Mouse (Mus musculus) G1E (cell line): Measurements from ENCODE around the gene Rps6ka5. TPM values are rescaled to one million over a fixed set of nuclear protein-coding genes. Genes with fewer than 3 reads are reported as not detected.

ENCODE experiments used
- ATAC-seq: 2 replicates; pipeline ENCODE4 v1.8.0; 2016; ENCODE audit warnings: mild to moderate bottlenecking; ENCODE audit not compliant: insufficient number of reproducible peaks, poor library complexity, low FRiP score, severe bottlenecking; ENCODE audit errors: extremely low read depth
- DNase-seq: peaks from one replicate; pipeline ENCODE4 v3.0.0; 2012; ENCODE audit warnings: low spot score
- H3K27me3 ChIP-seq: 2 replicates; pipeline ENCODE4 v1.6.1; 2012; ENCODE audit warnings: mild to moderate bottlenecking, low read length, inconsistent platforms; ENCODE audit not compliant: insufficient read depth
- H3K36me3 ChIP-seq: replicated peaks from 2 replicates; pipeline ENCODE3; 2012; ENCODE audit warnings: mild to moderate bottlenecking, inconsistent platforms
- H3K4me1 ChIP-seq: 2 replicates; pipeline ENCODE4 v1.6.1; 2012; ENCODE audit warnings: low read depth, low read length, inconsistent platforms, mixed read lengths; ENCODE audit not compliant: insufficient read depth
- H3K4me3 ChIP-seq: 2 replicates; pipeline ENCODE4 v1.5.1; 2012; ENCODE audit warnings: low read depth, mild to moderate bottlenecking, inconsistent platforms, low read length, moderate library complexity, mixed read lengths
- H3K9me3 ChIP-seq: replicated peaks from 2 replicates; pipeline ENCODE4 v1.6.1; 2012; ENCODE audit warnings: inconsistent platforms
- CTCF ChIP-seq: IDR thresholded peaks from 2 replicates; pipeline ENCODE4 v1.5.1; 2012; ENCODE audit warnings: low read depth, low read length, inconsistent platforms, mixed read lengths
- GATA1 ChIP-seq: IDR thresholded peaks from 2 replicates; pipeline ENCODE4 v1.6.1; 2012; ENCODE audit warnings: borderline replicate concordance, low read length, inconsistent platforms, mixed read lengths
- GATA2 ChIP-seq: IDR thresholded peaks from 2 replicates; pipeline ENCODE4 v1.6.1; 2012; ENCODE audit warnings: low read depth, low read length, inconsistent platforms, borderline replicate concordance
- POLR2AphosphoS5 ChIP-seq: IDR thresholded peaks from 2 replicates; pipeline ENCODE4 v1.6.1; 2012; ENCODE audit warnings: low read depth, low read length, inconsistent platforms; ENCODE audit not compliant: insufficient replicate concordance
- TAL1 ChIP-seq: conservative IDR thresholded peaks from 2 replicates; pipeline ENCODE4 v1.6.1; 2012; ENCODE audit warnings: low read depth, low read length, inconsistent platforms, mixed read lengths
- polyA plus RNA-seq: library from polyadenylated mRNA; stranded (reverse); fragments of >175 nt; gene quantifications from 2 replicates; pipeline ENCODE4 v1.2.3, GENCODE M21; 2012
- total RNA-seq, 2 experiments: library from RNA; stranded (forward) in 1 of 2; stranded (reverse) in 1 of 2; fragments of 200-1000 nt in 1 of 2; fragments of >200 nt in 1 of 2; fragmentation: Nextera tagmentation in 1 of 2; gene quantifications; 2 replicates each; pipeline ENCODE4 v1.2.3; 2014 to 2017

Gene Rps6ka5
- total and polyA plus RNA-seq, 3 experiments = 12.6 to 52.2 (median 41.5) TPM

DNA sequence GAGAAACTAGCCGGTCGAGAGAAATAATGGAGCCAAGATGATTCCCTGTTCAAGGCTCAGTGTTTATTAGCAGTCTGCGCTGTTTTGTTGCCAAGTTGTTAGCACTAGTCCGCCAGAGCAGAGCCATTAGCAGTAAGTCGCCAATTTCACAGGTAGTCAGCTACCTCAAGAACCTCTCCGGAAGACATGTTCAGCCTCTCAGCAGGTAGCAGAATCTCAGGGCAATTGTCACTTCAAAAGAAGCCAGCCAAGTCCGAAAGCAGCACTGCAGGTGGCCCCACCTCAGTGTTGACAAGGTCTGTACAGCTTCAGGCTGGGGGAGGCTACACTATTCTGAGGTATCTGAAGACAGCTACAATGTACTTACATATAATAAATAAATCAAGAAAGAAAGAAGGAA lies 1.1 kb upstream of the Rps6ka5 start:
- Histone ChIP-seq H3K36me3 (no peaks in the 10 kb centered on the region), H3K9me3 (peaks cover 2% of the 10 kb centered on the region), H3K27me3 (no peaks in the 10 kb centered on the region), H3K4me3 (no peak overlapping the region), H3K4me1 (peaks cover 56% of the 10 kb centered on the region)
- no peak for ATAC-seq
- TF ChIP-seq GATA2 (no peak), POLR2AphosphoS5 (no peak), TAL1 (no peak), GATA1 (no peak), CTCF (no peak)
- DNase-seq = no peak

DNA sequence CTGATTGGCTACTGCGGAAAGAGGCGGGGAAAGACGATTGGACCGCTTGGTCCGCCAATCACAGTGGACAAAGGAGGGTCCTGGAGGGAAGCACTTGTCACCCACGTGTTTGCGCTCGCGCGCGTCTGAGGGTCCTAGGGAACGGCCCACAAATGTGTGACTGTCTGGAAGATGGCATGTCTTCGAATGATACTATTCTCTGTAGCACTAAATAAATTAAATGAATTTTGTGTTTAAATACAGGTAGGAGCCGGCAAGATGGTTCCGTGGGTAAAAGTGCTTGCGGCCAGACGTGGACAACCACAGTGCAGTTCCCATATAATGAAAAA lies 1.4 kb downstream of the Rps6ka5 start:
- peaks cover 2% of the 10 kb centered on the region for H3K9me3 ChIP-seq
- peak overlapping the region; percentile 86 for H3K4me3 ChIP-seq
- H3K36me3 ChIP-seq = peaks cover 12% of the 10 kb centered on the region
- H3K27me3 ChIP-seq = no peaks in the 10 kb centered on the region
- H3K4me1 ChIP-seq = peaks cover 66% of the 10 kb centered on the region
- TF ChIP-seq TAL1 (no peak), CTCF (no peak), GATA1 (no peak), POLR2AphosphoS5 (no peak), GATA2 (no peak)
- ATAC-seq = no peak
- DNase-seq = no peak

GRCm38 (mm10) chr12:100724606-100725457 lies 2.0 kb downstream of the Rps6ka5 start:
- peaks cover 65% of the 10 kb centered on the region for H3K4me1 ChIP-seq
- no peaks in the 10 kb centered on the region for H3K27me3 ChIP-seq
- peak; percentile 99 for DNase-seq
- ATAC-seq = peak; percentile 82
- H3K36me3 ChIP-seq = peaks cover 12% of the 10 kb centered on the region
- H3K9me3 ChIP-seq = peaks cover 2% of the 10 kb centered on the region
- TF ChIP-seq TAL1 = no peak
- no peak for TF ChIP-seq POLR2AphosphoS5
- TF ChIP-seq CTCF = no peak
- no peak for TF ChIP-seq GATA2
- TF ChIP-seq GATA1 = no peak
- H3K4me3 ChIP-seq = peak overlapping the region; percentile 86

GRCm38 (mm10) chr12:100724182-100724581 lies 2.6 kb downstream of the Rps6ka5 start:
- ATAC-seq = no peak
- peaks cover 12% of the 10 kb centered on the region for H3K36me3 ChIP-seq
- peaks cover 2% of the 10 kb centered on the region for H3K9me3 ChIP-seq
- H3K4me3 ChIP-seq = peak overlapping the region; percentile 86
- TF ChIP-seq CTCF (no peak), GATA2 (no peak), TAL1 (no peak), GATA1 (no peak), POLR2AphosphoS5 (no peak)
- no peaks in the 10 kb centered on the region for H3K27me3 ChIP-seq
- DNase-seq = no peak
- H3K4me1 ChIP-seq = peaks cover 63% of the 10 kb centered on the region

- DNase-seq = no peak
- Histone ChIP-seq H3K9me3 (peaks cover under 1% of the 10 kb centered on the region), H3K36me3 (peaks cover 15% of the 10 kb centered on the region), H3K4me3 (no peak overlapping the region), H3K27me3 (no peaks in the 10 kb centered on the region), H3K4me1 (peaks cover 64% of the 10 kb centered on the region)
- TF ChIP-seq GATA1 = no peak
- no peak for TF ChIP-seq POLR2AphosphoS5
- TF ChIP-seq GATA2 = no peak
- no peak for TF ChIP-seq CTCF
- no peak for TF ChIP-seq TAL1
- ATAC-seq = no peak
These were observed 6.0 kb downstream of the Rps6ka5 start for GRCm38 (mm10) chr12:100720801-100721200.

GRCm38 (mm10) chr12:100717446-100717845 lies 9.3 kb downstream of the Rps6ka5 start:
- TF ChIP-seq CTCF (no peak), GATA1 (no peak), GATA2 (no peak), POLR2AphosphoS5 (no peak)
- H3K9me3 ChIP-seq = no peaks in the 10 kb centered on the region
- H3K27me3 ChIP-seq = no peaks in the 10 kb centered on the region
- no peak overlapping the region for H3K4me3 ChIP-seq
- ATAC-seq (no peak), DNase-seq (no peak)
- peaks cover 22% of the 10 kb centered on the region for H3K36me3 ChIP-seq
- peaks cover 60% of the 10 kb centered on the region for H3K4me1 ChIP-seq
